Mouse (Mus musculus) regulatory T cell (primary cell): ENCODE measurements around the gene Mmachc.

ENCODE experiments used
- in situ Hi-C: fragments of 300-600 bp; cut with MboI, MseI; formaldehyde crosslinking; loops from one replicate; pipeline ENCODE4 v1.15.1; 2025; ENCODE audit warnings: high pct_unique_total_duplicates

Gene Mmachc

DNA sequence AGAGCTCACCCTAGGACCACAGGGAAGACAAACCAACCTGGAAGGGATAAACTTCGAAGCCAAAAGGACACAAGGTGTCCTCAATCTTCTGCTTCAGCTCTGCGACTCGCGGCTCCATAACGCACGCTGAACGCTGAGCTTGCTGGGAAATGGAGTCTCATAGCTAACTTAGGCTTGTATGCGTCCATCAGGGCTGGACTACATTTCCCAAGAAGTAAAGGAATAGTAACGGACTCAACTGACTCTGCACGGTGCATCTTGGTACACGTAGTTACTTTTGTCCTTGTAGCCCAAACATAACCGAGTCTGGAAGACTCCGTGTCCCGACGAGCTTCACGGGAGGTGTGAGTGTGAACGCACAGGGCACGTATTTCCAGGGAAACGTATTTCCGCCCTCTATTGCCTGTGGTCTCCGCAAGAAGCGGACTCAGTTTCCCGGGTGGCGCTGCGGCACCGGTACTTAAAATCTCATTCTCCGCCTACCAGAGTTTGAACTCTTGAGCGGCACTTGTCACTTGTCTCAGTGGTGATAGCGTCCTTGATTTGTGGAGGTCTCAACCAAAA lies at the start of gene Mmachc, which contains the start of gene Ccdc163:
Gene Mmachc (minus strand): TSS at position 206 of the 564 bp plus-strand sequence.
Gene Ccdc163 (plus strand): TSS at position 309 of the 564 bp plus-strand sequence.
- in situ Hi-C loops, result no loop called here

GRCm38 (mm10) chr4:116749750-116750149 lies 41.5 kb upstream of the Mmachc start:
- in situ Hi-C loops, result no loop called here

DNA sequence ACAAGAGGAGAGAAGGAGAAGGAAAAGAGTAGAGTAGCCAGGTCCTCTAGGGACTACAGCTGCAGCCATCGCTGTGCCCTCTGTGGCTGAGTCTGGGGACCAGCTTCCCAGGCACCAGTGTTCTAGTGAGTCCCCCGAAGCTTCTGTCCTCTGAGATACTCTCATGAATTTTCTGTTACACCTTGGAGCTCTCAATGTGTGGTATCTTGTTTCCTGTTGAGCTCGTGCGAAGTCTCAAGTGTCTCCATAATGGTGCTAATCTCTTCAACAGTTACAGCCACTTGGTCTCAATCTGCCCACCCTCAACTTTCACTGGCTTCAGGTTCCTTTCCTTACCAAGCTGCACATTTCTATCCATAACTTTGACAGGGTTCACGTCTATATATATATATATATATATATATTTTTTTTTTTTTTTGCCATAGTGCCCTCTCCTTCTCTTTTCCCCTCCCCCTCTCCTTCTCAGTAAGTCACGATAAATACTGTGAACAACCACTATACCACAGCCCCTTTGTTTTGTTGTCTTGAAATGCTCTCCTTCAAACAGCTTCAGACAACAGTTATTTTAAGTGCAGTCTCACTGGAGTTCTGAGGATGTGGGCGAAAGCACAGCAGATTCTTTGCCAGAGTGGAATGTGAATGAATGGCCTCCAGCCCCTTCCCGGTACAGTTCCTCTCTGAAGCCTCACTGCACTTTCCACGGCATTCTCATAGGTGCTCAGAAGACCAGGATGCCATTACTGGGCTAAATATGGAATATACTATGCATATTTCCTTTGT lies 31.0 kb upstream of the Mmachc start:
- in situ Hi-C loops, result no loop called here

- in situ Hi-C loops, result no loop called here
Observed at GRCm38 (mm10) chr4:116734996-116735395, 26.8 kb upstream of the Mmachc start.

- in situ Hi-C loops, result no loop called here
Observed at GRCm38 (mm10) chr4:116732355-116732754, 24.1 kb upstream of the Mmachc start.

- in situ Hi-C loops, result no loop called here
Observed at GRCm38 (mm10) chr4:116731077-116731476, 22.9 kb upstream of the Mmachc start.

DNA sequence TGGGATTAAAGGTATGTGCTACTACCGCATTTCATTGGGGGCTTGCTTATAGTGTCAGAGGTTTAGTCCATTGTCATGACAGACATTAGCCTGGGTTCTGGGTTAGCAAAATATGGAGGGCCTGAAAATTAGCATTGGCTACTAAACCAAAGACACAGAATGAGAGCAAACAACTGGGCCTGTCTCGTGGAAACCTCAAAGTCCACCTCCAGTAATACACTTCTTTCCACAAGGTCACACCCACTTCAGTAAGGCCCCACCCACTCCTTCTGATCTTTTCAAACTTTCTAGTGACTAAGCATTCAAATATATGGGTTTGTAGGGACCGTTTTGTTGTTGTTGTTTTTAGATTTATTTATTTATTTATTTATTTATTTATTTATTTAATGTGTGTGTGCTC lies 21.3 kb upstream of the Mmachc start:
- in situ Hi-C loops, result no loop called here

GRCm38 (mm10) chr4:116727401-116727800 lies 19.2 kb upstream of the Mmachc start:
- in situ Hi-C loops, result no loop called here

DNA sequence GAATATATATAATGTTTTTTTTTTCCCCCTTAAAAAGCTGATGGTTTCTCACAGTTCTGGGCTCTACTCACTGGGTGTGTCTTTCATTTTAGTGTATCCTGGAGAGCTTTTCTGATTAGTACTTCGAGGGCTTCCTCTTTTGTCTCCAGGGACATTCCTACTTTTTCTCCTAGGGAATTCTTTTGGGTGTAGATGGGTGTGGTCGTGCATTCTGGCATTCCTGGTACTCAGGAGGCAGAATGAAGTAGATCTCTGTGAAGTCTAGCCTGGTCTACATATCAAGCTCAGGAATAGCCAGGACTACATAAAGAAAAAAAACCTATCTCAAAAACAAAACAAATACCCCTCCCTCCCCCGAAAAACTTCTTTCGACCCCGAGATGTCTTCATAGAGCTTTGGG lies 17.2 kb upstream of the Mmachc start:
- in situ Hi-C loops, result no loop called here

- in situ Hi-C loops, result loop anchor here (5.0 kb wide), 1 partner anchor 65 kb away; no protein-coding TSS in a partner anchor
Observed at GRCm38 (mm10) chr4:116722230-116722629, 14.0 kb upstream of the Mmachc start.

- in situ Hi-C loops, result loop anchor here (5.0 kb wide), 1 partner anchor 66 kb away; no protein-coding TSS in a partner anchor
Observed at GRCm38 (mm10) chr4:116721098-116721628, 13.0 kb upstream of the Mmachc start.

GRCm38 (mm10) chr4:116720343-116721097 lies 12.3 kb upstream of the Mmachc start, which contains the start of gene Tesk2:
Gene Tesk2, plus strand, starts transcription at chr4:116720948.
- in situ Hi-C loops, result loop anchor here (5.0 kb wide), 1 partner anchor 67 kb away; no protein-coding TSS in a partner anchor

- in situ Hi-C loops, result no loop called here
Observed at GRCm38 (mm10) chr4:116719396-116719795, 11.2 kb upstream of the Mmachc start.

GRCm38 (mm10) chr4:116712536-116712935 lies 4.3 kb upstream of the Mmachc start:
- in situ Hi-C loops, result no loop called here

- in situ Hi-C loops, result no loop called here
Observed at GRCm38 (mm10) chr4:116710154-116710553, 1.9 kb upstream of the Mmachc start.

DNA sequence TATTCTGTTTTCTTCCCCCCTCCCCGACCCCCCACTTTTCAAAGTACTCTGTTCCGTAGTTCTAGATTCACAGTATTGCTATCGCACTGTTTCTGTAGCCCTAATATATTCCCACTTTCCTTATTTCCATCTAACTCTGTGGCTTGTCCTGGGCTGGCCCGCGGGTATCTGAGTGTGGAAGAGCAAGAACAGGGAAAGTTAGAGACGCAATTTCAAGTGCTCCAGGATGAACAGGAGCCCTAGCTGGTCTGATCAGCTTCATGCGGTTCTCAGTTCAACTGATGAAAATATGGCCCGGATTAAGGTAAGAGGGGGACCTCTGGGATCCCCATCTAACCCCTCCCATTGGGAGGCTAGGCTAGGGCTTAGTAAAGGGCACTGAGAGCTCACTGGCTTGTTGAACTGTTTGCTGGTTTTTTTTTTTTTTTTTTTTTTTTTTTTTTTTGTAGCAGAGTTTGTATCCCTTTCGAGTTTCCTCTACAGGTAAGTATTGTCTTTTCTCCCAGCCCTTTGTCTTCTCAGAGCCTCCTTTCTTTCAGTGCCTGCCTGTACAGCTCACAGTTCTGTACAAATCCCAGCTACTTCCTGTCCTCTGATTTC lies 685 bp upstream of the Mmachc start:
- in situ Hi-C loops, result no loop called here

DNA sequence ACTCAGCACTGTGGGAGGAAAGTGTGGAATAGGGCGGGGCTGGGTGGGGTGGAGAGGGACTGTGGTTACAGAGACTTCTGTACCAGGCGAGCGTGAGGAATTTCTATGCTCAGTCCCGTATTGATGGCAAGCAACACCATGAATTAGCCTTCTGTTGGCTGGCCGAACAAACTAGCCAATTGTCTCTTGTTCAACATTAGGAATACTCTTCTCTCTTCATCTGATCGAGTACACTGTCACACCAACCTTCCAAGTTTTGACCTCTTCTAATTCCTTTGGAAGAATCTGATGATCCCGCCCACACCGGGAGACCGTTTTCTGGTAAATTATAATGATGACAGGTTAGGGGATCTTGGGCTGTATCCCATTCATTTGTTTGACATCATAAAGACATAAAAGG lies 540 bp downstream of the Mmachc start:
- in situ Hi-C loops, result no loop called here

- in situ Hi-C loops, result no loop called here
Observed at GRCm38 (mm10) chr4:116703804-116704203, 4.4 kb downstream of the Mmachc start.

GRCm38 (mm10) chr4:116700964-116701363 lies 7.2 kb downstream of the Mmachc start:
- in situ Hi-C loops, result no loop called here

GRCm38 (mm10) chr4:116698693-116699342 lies 9.4 kb downstream of the Mmachc start:
- in situ Hi-C loops, result no loop called here

DNA sequence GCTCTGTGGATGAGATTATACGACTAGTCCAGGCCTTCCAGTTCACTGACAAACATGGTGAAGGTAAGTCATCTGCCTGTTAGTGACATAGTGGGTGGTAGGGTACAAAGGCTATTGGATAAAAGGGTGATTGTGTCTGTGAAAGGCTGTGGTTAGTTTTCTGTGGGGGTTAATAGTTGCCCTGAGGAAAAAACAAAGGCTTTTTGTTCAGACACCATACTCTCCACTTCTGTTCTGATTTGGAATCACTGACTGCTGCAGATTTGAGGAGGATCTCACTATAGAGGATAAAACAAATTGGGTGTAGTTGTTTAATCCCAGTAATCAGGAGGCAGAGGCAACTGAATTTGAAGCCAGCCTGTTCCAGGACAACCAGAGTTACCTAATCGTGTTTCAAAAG lies 14.4 kb downstream of the Mmachc start:
- in situ Hi-C loops, result no loop called here
